Mouse (Mus musculus) embryonic facial prominence, embryonic 15.5 days (tissue): ENCODE results near the gene Kif28. TPM values are rescaled to one million over a fixed set of nuclear protein-coding genes. Genes with fewer than 3 reads are reported as not detected.
A peak's percentile ranks its signal among the peaks of the same experiment; 100 is the strongest.
"Not testable (repeated sequence)": the region's sequence is repeated elsewhere in the genome, so short reads cannot be mapped to it uniquely, and the experiment has no call there.

ENCODE experiments used
- ATAC-seq: fragments of 200-750 bp; cut with Nextera tagmentation; 2 replicates; pipeline ENCODE4 v1.8.0; 2017; ENCODE audit warnings: low read depth, moderate TSS enrichment; ENCODE audit not compliant: insufficient number of reproducible peaks, low FRiP score, low TSS enrichment
- H3K27ac ChIP-seq: fragments of 300-500 bp; sonication (generic); replicated peaks from 2 replicates; pipeline ENCODE4 v1.5.1; 2015; ENCODE audit warnings: mild to moderate bottlenecking, inconsistent platforms
- H3K27me3 ChIP-seq: fragments of 300-500 bp; sonication (generic); 2 replicates; pipeline ENCODE4 v1.6.1; 2015; ENCODE audit warnings: inconsistent platforms
- H3K36me3 ChIP-seq: fragments of 300-500 bp; sonication (generic); 2 replicates; pipeline ENCODE4 v1.6.1; 2015; ENCODE audit warnings: mild to moderate bottlenecking, inconsistent platforms
- H3K4me1 ChIP-seq: fragments of 300-500 bp; sonication (generic); 2 replicates; pipeline ENCODE4 v1.6.1; 2015; ENCODE audit warnings: inconsistent platforms
- H3K4me2 ChIP-seq: fragments of 300-500 bp; sonication (generic); replicated peaks from 2 replicates; pipeline ENCODE4 v1.6.1; 2015; ENCODE audit warnings: mild to moderate bottlenecking, inconsistent platforms
- H3K4me3 ChIP-seq: fragments of 300-500 bp; sonication (generic); replicated peaks from 2 replicates; pipeline ENCODE4 v1.5.1; 2015; ENCODE audit warnings: mild to moderate bottlenecking, inconsistent platforms
- H3K9ac ChIP-seq: fragments of 300-500 bp; sonication (generic); 2 replicates; pipeline ENCODE4 v1.6.1; 2015; ENCODE audit warnings: inconsistent platforms
- H3K9me3 ChIP-seq: fragments of 300-500 bp; sonication (generic); replicated peaks from 2 replicates; pipeline ENCODE4 v1.6.1; 2016; ENCODE audit warnings: inconsistent platforms
- WGBS: fragments of 180-500 bp; shearing (Covaris S2); methylation state at CpG from one replicate; pipeline ENCODE4 v1.1.7; 2015; 5-methylcytosine and 5-hydroxymethylcytosine counted together
- polyA plus RNA-seq: library from polyadenylated mRNA; unstranded; fragments of >200 nt; fragmentation: Nextera tagmentation; extraction: Ambion mirVana; gene quantifications from 2 replicates; pipeline ENCODE4 v1.2.1, GENCODE M21; 2015

The Kif28 gene
- polyA plus RNA-seq, 1 experiment from 2014 or later = 0.25 TPM

DNA sequence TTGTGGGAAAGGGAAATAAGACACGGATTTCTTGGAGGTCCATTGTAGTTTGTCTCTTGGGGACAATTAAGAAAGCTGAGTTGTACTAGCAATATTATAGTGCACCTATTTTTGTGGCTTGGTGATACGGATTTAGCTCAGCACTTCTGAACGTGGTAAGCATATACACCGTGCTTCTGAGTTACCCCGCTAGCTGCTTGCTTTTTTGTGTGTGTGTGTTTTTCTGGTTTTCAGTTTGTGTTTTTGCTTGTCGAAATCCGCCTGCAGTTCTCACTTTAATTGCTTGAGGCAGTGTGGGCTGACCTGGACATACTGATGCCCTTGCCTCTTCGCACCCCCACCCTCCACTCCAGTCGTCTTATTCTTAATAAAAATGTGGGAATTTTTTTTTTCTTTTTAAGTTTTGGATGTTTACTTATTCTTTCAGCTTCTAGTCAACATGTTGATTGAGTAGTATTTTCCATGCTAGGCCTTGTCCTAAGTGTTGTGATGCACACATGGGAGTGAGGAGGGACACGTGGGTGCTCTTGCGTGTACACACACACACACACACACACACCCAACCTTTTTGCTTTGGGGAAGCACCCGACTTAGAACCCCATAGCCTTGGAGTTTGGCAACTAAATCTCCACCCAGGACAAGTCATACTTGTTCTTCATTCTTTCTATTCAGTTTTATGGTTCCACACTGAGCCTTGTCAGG is 76.1 kb downstream of the Kif28 start:
- Histone ChIP-seq H3K4me2 (peak overlapping the region; percentile 81), H3K36me3 (peaks cover 5% of the 10 kb centered on the region; the same call in 1 of the 2 replicates), H3K9me3 (no peaks in the 10 kb centered on the region), H3K27me3 (no peaks in the 10 kb centered on the region), H3K27ac (peak overlapping the region; percentile 84), H3K4me1 (peaks cover 14% of the 10 kb centered on the region), H3K9ac (peak overlapping the region; percentile 74), H3K4me3 (peak overlapping the region; percentile 78)
- WGBS = 14% methylated on average over 12 of the region's 12 CpGs
- no peak for ATAC-seq

DNA sequence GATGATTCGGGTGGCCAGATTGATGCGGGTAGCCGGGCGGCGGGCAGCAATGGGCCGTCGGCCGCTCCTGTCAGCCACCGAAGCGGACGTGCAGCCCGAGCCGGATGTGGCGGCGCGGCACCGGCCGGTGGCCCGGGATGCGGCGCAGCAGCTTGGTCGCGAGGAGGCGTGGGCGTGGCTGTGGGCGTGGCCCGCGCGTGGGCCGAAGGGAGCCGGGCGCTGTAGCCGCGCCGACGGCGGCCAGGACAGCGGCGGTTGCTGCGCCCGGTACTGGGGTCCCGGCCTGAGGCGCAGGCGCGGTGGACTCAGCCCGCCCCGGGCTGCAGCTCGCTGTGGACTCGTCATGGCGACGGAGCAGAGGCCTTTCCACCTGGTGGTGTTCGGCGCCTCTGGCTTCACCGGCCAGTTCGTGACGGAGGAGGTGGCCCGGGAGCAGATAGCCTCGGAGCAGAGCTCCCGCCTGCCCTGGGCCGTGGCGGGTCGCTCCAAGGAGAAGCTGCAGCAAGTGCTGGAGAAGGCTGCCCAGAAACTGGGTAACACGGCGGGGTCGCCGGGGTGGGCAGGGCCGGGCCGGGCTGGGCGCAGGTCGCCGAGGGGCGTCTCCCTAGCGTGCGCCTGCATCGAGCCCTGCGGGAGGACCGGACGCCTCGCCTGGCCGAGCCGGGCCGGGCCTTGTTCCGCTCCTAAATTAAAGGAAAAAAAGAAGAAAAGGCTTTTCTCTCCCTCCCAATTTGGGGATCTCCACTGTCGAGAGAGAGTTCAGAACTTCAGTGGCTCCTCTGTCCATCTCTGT is 76.9 kb downstream of the Kif28 start, which contains the start of gene Sccpdh:
Sccpdh (plus strand) TSS at position 198 of the 793 bp plus-strand sequence.
- peak; percentile 96 for ATAC-seq
- Histone ChIP-seq H3K9me3 (no peaks in the 10 kb centered on the region), H3K4me1 (peaks cover 14% of the 10 kb centered on the region), H3K4me3 (peak within 1 kb of the TSS; percentile 78), H3K4me2 (peak within 1 kb of the TSS; percentile 81), H3K9ac (peak within 1 kb of the TSS; percentile 74), H3K27me3 (no peaks in the 10 kb centered on the region), H3K36me3 (0 out of 2 replicates have a peak, but pooled peaks cover 4% of the 10 kb centered on the region), H3K27ac (peak within 1 kb of the TSS; percentile 84)
- under 1% methylated on average over 84 of the region's 84 CpGs for WGBS

DNA sequence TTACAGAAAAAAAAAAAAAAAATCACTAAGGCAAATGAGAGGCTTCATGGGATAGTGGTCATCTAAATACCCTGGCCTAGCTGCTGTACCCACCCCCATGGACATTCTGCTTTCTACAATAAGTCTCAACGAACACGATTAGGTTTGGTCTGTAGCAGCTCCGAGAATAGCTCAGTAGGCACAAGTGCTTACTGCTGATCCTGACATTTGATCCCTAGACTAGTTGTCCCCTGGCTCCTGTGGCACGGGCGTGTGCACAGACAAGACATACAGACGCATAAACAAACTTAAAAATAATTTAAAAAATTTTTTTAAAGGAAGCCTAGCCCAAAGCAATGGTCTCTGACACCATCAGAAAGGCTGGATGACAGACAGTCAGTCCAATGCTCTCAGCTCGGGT is 77.6 kb downstream of the Kif28 start:
- no peak for ATAC-seq
- peak overlapping the region; percentile 78 for H3K4me3 ChIP-seq
- H3K4me1 ChIP-seq = peaks cover 14% of the 10 kb centered on the region
- H3K36me3 ChIP-seq = 0 out of 2 replicates have a peak, but pooled peaks cover 4% of the 10 kb centered on the region
- no peaks in the 10 kb centered on the region for H3K9me3 ChIP-seq
- H3K27ac ChIP-seq = peak overlapping the region; percentile 84
- H3K4me2 ChIP-seq = peak overlapping the region; percentile 81
- WGBS = 3% methylated on average over 7 of the region's 7 CpGs
- H3K9ac ChIP-seq = peak overlapping the region; percentile 74
- H3K27me3 ChIP-seq = no peaks in the 10 kb centered on the region

DNA sequence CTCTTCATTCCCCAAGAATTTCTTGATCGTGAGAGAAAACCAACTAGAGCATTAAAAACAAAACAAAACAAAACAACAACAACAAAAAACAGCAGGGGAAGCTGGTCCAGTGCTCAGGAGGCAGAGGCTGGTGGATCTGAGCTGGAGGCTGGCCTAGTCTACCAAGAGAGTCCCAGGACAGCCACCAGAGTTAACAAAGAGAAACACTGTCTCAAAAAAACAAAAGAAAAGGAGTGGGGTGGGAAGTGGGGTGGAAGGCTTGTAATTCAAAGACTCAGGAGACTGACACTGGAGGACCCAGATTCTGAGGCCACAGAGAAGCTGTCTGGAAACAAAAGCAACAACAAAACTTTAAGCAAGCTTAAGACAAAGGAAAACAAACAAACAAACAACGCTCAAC is 78.1 kb downstream of the Kif28 start:
- Histone ChIP-seq H3K4me2 (peak overlapping the region; percentile 81; the same call in 1 of the 2 replicates), H3K27ac (peak overlapping the region; percentile 84; the same call in 1 of the 2 replicates), H3K4me3 (no peak overlapping the region), H3K9ac (no peak overlapping the region), H3K27me3 (no peaks in the 10 kb centered on the region), H3K36me3 (0 out of 2 replicates have a peak, but pooled peaks cover 4% of the 10 kb centered on the region), H3K4me1 (peaks cover 14% of the 10 kb centered on the region), H3K9me3 (no peaks in the 10 kb centered on the region)
- ATAC-seq = no peak
- WGBS = 59% methylated on average over 2 of the region's 2 CpGs

DNA sequence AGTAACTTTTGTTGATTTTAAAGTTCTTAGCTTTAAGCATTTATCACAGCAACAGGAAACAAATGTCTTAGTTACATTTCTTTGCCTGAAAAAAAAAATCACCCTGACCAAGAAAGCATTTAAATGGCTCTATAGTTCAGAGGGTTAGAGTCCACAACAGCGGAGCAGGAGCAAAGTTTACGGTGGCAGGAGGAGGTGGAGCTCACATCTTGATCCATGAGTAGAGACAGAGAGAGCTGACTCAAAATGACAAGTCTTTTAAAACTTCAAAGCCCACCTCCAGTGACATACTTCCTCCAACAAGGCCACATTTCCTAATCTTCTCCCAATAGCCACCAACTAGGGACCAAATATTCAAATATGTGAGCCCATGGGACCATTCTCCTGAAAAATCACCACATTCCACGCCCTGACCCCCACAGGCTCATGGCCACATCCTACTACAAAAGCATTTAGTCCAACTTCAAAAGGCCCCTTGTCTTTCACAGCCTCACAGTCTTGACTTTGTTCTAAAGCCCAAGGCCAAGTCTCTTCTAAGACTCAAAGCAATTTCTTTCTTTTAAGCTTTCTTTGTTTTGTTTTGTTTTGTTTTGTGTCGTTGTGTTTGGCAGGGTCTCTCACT is 80.7 kb downstream of the Kif28 start:
- Histone ChIP-seq H3K27ac (no peak overlapping the region), H3K9ac (no peak overlapping the region), H3K4me2 (no peak overlapping the region), H3K4me3 (no peak overlapping the region), H3K27me3 (no peaks in the 10 kb centered on the region), H3K9me3 (no peaks in the 10 kb centered on the region), H3K4me1 (peaks cover 7% of the 10 kb centered on the region), H3K36me3 (no peaks in the 10 kb centered on the region)
- no peak for ATAC-seq
- 61% methylated on average over 4 of the region's 4 CpGs for WGBS

DNA sequence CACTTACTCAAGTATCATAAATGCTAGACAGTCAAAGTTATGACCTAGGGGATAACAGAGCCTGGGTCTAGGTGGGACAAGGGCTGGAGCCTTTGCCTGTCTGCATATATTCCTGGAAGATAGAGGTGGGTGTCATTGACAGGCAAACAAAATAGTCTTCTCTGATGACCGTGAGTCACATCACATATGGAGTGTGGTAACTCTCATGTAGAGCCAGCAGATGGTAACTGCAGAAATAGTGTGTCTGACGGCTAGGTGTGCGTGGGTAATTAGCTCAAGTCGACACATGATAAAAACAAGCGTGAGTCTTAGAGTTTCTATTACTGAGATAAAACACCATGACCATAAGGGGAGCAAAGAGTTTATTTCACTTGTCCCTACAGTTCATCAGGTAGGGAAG is 82.0 kb downstream of the Kif28 start:
- no peaks in the 10 kb centered on the region for H3K27me3 ChIP-seq
- H3K9me3 ChIP-seq = no peaks in the 10 kb centered on the region
- H3K4me3 ChIP-seq = no peak overlapping the region
- no peak overlapping the region for H3K27ac ChIP-seq
- H3K4me1 ChIP-seq = no peaks in the 10 kb centered on the region
- no peak overlapping the region for H3K4me2 ChIP-seq
- ATAC-seq = no peak
- no peak overlapping the region for H3K9ac ChIP-seq
- 86% methylated on average over 5 of the region's 5 CpGs for WGBS
- no peaks in the 10 kb centered on the region for H3K36me3 ChIP-seq

DNA sequence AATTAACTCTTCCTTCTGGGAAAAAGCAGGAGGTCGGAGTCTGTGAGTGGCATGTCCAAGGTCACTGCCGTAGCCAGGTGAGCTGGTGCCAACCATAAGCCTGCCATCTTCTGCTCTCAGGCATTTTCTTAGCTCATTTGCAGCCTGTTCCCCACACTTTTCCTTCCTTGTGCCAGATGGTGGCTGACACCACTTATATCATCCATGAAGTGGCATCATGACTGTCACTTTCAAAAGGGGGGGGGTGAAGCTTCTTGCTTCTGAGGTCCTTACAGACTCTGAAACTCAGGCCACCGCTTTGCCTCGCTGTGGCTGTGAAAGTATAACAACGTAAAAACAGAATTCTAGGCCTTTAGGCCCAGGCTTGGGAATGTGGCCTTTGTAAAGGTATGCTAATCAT is 93.8 kb downstream of the Kif28 start:
- 77% methylated on average over 5 of the region's 5 CpGs for WGBS
- H3K9me3 ChIP-seq = no peaks in the 10 kb centered on the region

DNA sequence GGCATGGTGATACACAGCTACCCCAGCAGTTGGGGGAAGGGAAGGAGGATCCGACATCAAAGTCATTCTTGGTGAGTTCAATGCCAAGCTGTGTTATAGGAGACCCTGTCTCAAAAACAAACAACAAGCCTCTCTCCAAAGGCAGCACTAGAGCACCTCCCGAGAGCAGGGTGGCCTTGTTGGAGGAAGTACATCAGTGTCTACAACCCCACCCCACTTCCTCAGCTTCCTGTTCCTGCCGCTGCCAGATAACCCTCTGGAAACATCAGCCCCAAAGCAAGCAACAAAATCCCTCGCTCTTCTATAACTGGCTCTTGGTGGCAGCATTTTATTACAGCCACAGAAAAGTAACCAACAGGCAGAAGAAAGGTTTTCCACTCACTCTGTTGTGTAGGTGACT is 94.8 kb downstream of the Kif28 start:
- 60% methylated on average over 4 of the region's 4 CpGs for WGBS
- ATAC-seq = no peak

More for the DNA sequence above, 93.8 kb downstream of the Kif28 start:
- H3K27ac ChIP-seq = no peak overlapping the region
- no peaks in the 10 kb centered on the region for H3K27me3 ChIP-seq
- H3K9ac ChIP-seq = no peak overlapping the region
- H3K4me3 ChIP-seq = no peak overlapping the region
- no peak overlapping the region for H3K4me2 ChIP-seq
- no peaks in the 10 kb centered on the region for H3K36me3 ChIP-seq
- no peak for ATAC-seq
- no peaks in the 10 kb centered on the region for H3K4me1 ChIP-seq

DNA sequence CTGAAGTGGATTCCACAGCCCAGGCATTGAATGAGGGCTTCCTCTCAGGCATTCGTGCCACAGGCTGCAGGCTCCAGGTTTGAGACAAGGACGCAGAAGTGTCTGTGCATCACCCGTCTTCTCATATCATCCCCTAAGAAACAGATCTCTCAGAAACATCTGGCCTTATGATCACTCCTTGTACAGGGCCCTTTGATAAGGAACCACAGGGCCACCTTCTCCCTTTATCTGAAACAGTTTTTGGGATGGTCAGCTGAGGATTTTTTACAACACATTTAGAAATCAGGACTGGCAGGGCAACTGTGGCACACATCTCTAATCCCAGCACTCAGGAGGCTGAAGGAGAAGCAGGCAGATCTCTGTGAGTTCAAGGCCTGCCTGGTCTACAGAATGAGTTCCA is 95.7 kb downstream of the Kif28 start:
- Histone ChIP-seq H3K36me3 (no peaks in the 10 kb centered on the region), H3K9ac (no peak overlapping the region), H3K4me1 (peaks cover 5% of the 10 kb centered on the region; the same call in 1 of the 2 replicates), H3K9me3 (no peaks in the 10 kb centered on the region), H3K4me2 (no peak overlapping the region), H3K4me3 (no peak overlapping the region), H3K27ac (no peak overlapping the region), H3K27me3 (no peaks in the 10 kb centered on the region)
- 72% methylated on average over 3 of the region's 3 CpGs for WGBS
- ATAC-seq = no peak

More for the DNA sequence above, 94.8 kb downstream of the Kif28 start:
- H3K27ac ChIP-seq = no peak overlapping the region
- H3K4me1 ChIP-seq = peaks cover 5% of the 10 kb centered on the region; the same call in 1 of the 2 replicates
- no peak overlapping the region for H3K9ac ChIP-seq
- no peaks in the 10 kb centered on the region for H3K27me3 ChIP-seq
- H3K36me3 ChIP-seq = no peaks in the 10 kb centered on the region
- H3K9me3 ChIP-seq = no peaks in the 10 kb centered on the region
- H3K4me2 ChIP-seq = no peak overlapping the region
- no peak overlapping the region for H3K4me3 ChIP-seq

DNA sequence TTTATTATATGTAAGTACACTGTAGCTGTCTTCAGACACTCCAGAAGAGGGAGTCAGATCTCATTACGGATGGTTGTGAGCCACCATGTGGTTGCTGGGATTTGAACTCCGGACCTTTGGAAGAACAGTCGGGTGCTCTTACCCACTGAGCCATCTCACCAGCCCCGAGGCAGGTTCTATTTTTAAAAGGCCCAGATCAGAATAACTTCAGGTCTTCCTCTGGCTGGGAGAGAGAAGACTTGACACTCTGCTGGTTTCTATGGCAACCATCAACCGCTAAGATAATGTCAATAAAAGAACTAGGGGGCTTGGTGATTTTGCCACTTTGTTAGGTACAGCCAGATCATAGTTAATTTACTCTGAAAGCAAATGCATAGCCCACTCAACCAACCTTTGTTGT is 96.4 kb downstream of the Kif28 start:
- H3K27ac ChIP-seq, ATAC-seq, H3K9me3 ChIP-seq, H3K9ac ChIP-seq, H3K36me3 ChIP-seq, H3K27me3 ChIP-seq, H3K4me1 ChIP-seq, H3K4me2 ChIP-seq, H3K4me3 ChIP-seq: not testable (repeated sequence)
- WGBS = 76% methylated on average over 4 of the region's 5 CpGs

DNA sequence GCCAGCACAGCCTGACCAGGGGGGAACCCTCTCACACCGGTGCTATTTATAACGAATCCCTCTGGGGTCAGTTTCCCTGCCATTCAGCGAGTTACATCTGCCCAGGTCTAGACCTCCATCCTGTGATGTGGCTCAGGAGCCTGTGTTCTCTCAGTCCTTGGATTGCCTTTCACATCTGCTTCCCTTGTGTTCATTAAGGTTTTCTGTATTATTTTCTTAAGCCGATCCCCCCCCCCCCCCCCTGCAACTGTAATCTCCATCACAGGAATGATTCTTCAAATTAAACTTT is 99.1 kb downstream of the Kif28 start:
- H3K27ac ChIP-seq = no peak overlapping the region
- ATAC-seq = peak; percentile 15; the same call in 1 of the 2 replicates

More for the DNA sequence above, 99.1 kb downstream of the Kif28 start:
- H3K9me3 ChIP-seq = no peaks in the 10 kb centered on the region
- peak overlapping the region; percentile 33 for H3K4me3 ChIP-seq
- H3K9ac ChIP-seq = no peak overlapping the region
- H3K36me3 ChIP-seq = no peaks in the 10 kb centered on the region
- peaks cover 5% of the 10 kb centered on the region; the same call in 1 of the 2 replicates for H3K4me1 ChIP-seq
- 12% methylated on average over 4 of the region's 4 CpGs for WGBS
- H3K4me2 ChIP-seq = peak overlapping the region; percentile 50
- H3K27me3 ChIP-seq = no peaks in the 10 kb centered on the region
